Mouse (Mus musculus) testis, adult 2 months (tissue): ENCODE results near the gene Serpinh1.

Experiments used
- CTCF ChIP-seq: fragments of 200-500 bp; IDR thresholded peaks from 2 replicates; pipeline ENCODE4 v1.5.1; 2012; ENCODE audit warnings: low read depth, mild to moderate bottlenecking, inconsistent platforms, low read length, moderate library complexity; ENCODE audit not compliant: control insufficient read depth, insufficient read depth, insufficient replicate concordance
- POLR2A ChIP-seq: fragments of 200-500 bp; IDR thresholded peaks from 2 replicates; pipeline ENCODE4 v1.6.1; 2012; ENCODE audit warnings: low read depth, mild to moderate bottlenecking, inconsistent platforms, low read length, moderate library complexity; ENCODE audit not compliant: control insufficient read depth

GRCm38 (mm10) chr7:99300650-99301175 is 52.3 kb downstream of the Serpinh1 start:
- TF ChIP-seq CTCF (no peak), POLR2A (no peak)
